ENCODE assay signal across 17 mouse cellular contexts in genomic region chr5:92430723-92431122, GRCm38 (mm10). TPM values are rescaled to one million over a fixed set of nuclear protein-coding genes. Genes with fewer than 3 reads are reported as not detected.
A peak's percentile ranks its signal among the peaks of the same experiment; 100 is the strongest.
DNase-seq lines count a peak whose midpoint lies in the region.
"Had no signal": no experiment of that assay in that cellular context is flagged by ENCODE, and none has a peak within 500 bp of the region (broad histone marks: within the 10 kb centered on the region; RNA-seq: fewer than 3 reads in every experiment).

No protein-coding gene starts in this region.

- no peaks in the 10 kb centered on the region for H3K9me3 ChIP-seq in heart, embryonic 10.5 days
- H3K9me3 ChIP-seq: hindbrain, embryonic 15.5 days; neural tube, embryonic 15.5 days had no signal

- H3K4me1 ChIP-seq in heart, embryonic 10.5 days = peaks cover 11% of the 10 kb centered on the region; the same call in 1 of the 2 replicates

- no peak overlapping the region for H3K4me3 ChIP-seq in heart, embryonic 10.5 days
- H3K4me3 ChIP-seq: embryonic facial prominence, embryonic 10.5 days; hindbrain, embryonic 15.5 days; neural tube, embryonic 15.5 days had no signal

- H3K36me3 ChIP-seq in heart, embryonic 10.5 days = peaks cover 44% of the 10 kb centered on the region

- H3K27ac ChIP-seq in heart, embryonic 10.5 days = no peak overlapping the region
- H3K27ac ChIP-seq: embryonic facial prominence, embryonic 10.5 days; hindbrain, embryonic 15.5 days; neural tube, embryonic 15.5 days had no signal

- DNase-seq in adrenal gland, postnatal 14 days = peak; percentile 50
- DNase-seq in adrenal gland, postnatal 4 days (ENCODE audit: low spot score in 2 of 2) = no peak
- DNase-seq in heart, adult 11 months = peak; percentile 80
- no peak for DNase-seq in heart, embryonic 10.5 days (ENCODE audit: low spot score)
- peak; percentile 61 for DNase-seq in adipocyte (ENCODE audit: low spot score)
- DNase-seq in layer of hippocampus, postnatal 10 days (ENCODE audit: low spot score in 2 of 2) = peak; percentile 32 to 44
- DNase-seq in urinary bladder, adult 18-20 months (ENCODE audit: low spot score in 2 of 2) = no peak
- DNase-seq: cerebellum, adult 9-11 months; kidney, adult 8-10 months; kidney, postnatal 10 days; lung, adult 18-20 months; lung, postnatal 10 days; thymus, adult 18-20 months; thymus, postnatal 36 days had no signal

- WGBS in heart, embryonic 10.5 days = 90% methylated on average over 5 of the region's 5 CpGs

- no peaks in the 10 kb centered on the region for H3K27me3 ChIP-seq in heart, embryonic 10.5 days (ENCODE audit: insufficient read depth, poor library complexity, severe bottlenecking)
- H3K27me3 ChIP-seq: hindbrain, embryonic 15.5 days; neural tube, embryonic 15.5 days had no signal

RNA-seq across cellular contexts. Expression of gene Nup54, which starts 4.3 kb away (rescaled TPM):
- total RNA-seq in adrenal gland, postnatal 14 days (2021) = 37.2 and 42.1 TPM in 2 replicates
- 10 to 100 TPM; 48.8 to 53.0 TPM for total RNA-seq in adrenal gland, postnatal 4 days (2021)
- polyA plus RNA-seq in heart, embryonic 10.5 days (2016; fragmentation: Nextera tagmentation; extraction: Ambion mirVana) = 52.8 and 60.8 TPM in 2 replicates
- 10 to 100 TPM; 33.9 to 41.7 TPM for total RNA-seq in layer of hippocampus, postnatal 10 days (2021)

Comparison
In these comparisons a context has a peak if more than half of its experiments do, and no peak if none do; other contexts are left out.
1. DNase-seq: peak in adrenal gland, postnatal 14 days (single experiment), heart, adult 11 months (single experiment), adipocyte (single experiment) and layer of hippocampus, postnatal 10 days (2 of 2); none in adrenal gland, postnatal 4 days (0 of 2), heart, embryonic 10.5 days (single experiment) and urinary bladder, adult 18-20 months (0 of 2).